Mouse (Mus musculus) lung, postnatal 0 days (tissue): Measurements from ENCODE around the gene Pgpep1l.

Source experiments
- CTCF ChIP-seq: IDR thresholded peaks from 2 replicates; pipeline ENCODE4 v1.5.1; 2016; ENCODE audit warnings: antibody characterized with exemption, mild to moderate bottlenecking
- EP300 ChIP-seq: IDR thresholded peaks from 2 replicates; pipeline ENCODE4 v1.6.1; 2016; ENCODE audit warnings: antibody characterized with exemption, mild to moderate bottlenecking, control low read depth

- no peak for TF ChIP-seq CTCF
- TF ChIP-seq EP300 = no peak
These were observed 41.9 kb upstream of the Pgpep1l start for GRCm38 (mm10) chr7:68305781-68306575.
